Mouse (Mus musculus): ENCODE results near the gene Grk5. TPM values are rescaled to one million over a fixed set of nuclear protein-coding genes. Genes with fewer than 3 reads are reported as not detected.

Grk5 gene
- total RNA-seq, 2 experiments from 2014 or later: 11.6 to 13.2 TPM

Other genes with a start within 250 kb of the Grk5 start
- gene Nanos1, start 133.8 kb upstream of the Grk5 start, total RNA-seq (2021): 10 to 100 TPM; 19.6 to 20.9 TPM
- gene Eif3a, start 99.1 kb upstream of the Grk5 start, total RNA-seq (2021): 100 to 1,000 TPM; 137 to 143 TPM
- 10 to 100 TPM; 31.7 to 36.9 TPM for gene Fam45a, start 78.2 kb upstream of the Grk5 start, total RNA-seq (2021)
- gene Sfxn4, start 28.3 kb upstream of the Grk5 start, total RNA-seq (2021): 10 to 100 TPM; 11.3 to 12.1 TPM
- 10 to 100 TPM; 81.0 to 89.1 TPM for gene Prdx3, start 15.2 kb upstream of the Grk5 start, total RNA-seq (2021)

Data from layer of hippocampus, postnatal 10 days (tissue).